Mouse (Mus musculus) megakaryocyte-erythroid progenitor cell, adult 5-6 weeks (primary cell): Measurements from ENCODE around the gene Klc1. TPM values are rescaled to one million over a fixed set of nuclear protein-coding genes. Genes with fewer than 3 reads are reported as not detected.
"Not testable (repeated sequence)": the region's sequence is repeated elsewhere in the genome, so short reads cannot be mapped to it uniquely, and the experiment has no call there.

Source experiments
- ATAC-seq: replicated peaks from 2 replicates; pipeline ENCODE4 v1.8.0; 2016; ENCODE audit warnings: mild to moderate bottlenecking, inconsistent platforms; ENCODE audit not compliant: severe bottlenecking, poor library complexity, low FRiP score, low TSS enrichment
- total RNA-seq, 2 experiments: library from RNA; stranded (forward) in 1 of 2; stranded (reverse) in 1 of 2; fragments of 200-1000, 215-1000 nt in 1 of 2; fragments of >200 nt in 1 of 2; fragmentation: Nextera tagmentation in 1 of 2; gene quantifications; 2 replicates each; pipeline ENCODE4 v1.2.3; 2014 to 2017

The Klc1 gene
- total RNA-seq (2014; fragmentation: Nextera tagmentation) (35.3 and 58.3 TPM in 2 replicates), total RNA-seq (2017) (28.3 and 36.1 TPM in 2 replicates)

DNA sequence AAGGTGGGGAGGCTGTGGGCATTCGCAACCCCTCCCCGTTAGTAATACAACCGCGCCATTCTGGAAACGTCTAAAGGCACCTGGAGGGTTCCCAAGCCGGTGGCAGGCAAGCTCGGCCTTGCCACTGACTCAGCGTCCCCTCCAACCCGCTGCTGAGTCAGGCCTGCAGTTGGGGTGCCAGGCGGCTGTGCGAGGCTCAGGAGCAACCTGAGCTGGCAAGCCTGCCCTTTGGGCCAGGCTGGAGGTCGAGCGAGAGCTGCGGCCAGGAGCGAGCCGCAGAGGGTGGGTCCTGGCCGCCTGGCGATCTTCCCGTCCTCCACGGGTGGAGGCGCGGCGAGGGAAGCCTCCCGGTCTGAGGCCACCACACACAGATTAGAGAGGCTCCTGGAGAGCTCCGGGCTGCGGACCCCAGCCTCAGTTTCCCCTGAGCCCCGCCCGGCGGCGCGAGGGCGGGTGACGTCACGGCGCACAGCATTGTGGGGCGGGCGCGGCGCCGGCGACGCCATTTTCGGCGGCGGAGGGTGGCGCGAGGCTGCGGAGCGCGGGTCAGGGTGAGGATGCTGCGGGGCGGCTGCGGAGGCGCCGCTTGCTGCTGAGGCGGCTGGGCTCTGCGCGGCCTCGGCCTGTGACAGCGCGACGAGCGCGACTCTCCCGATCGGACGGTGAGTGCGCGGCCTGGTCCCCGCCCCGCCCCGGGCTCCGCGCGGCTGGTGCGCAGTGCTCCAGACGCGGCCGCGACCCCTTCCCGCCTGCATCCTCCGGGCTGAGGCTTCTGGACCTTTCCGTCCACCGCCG lies at the start of gene Klc1:
Gene Klc1, plus strand, starts transcription at position 469 of the 795 bp plus-strand sequence.
- ATAC-seq, result peak; percentile 38

DNA sequence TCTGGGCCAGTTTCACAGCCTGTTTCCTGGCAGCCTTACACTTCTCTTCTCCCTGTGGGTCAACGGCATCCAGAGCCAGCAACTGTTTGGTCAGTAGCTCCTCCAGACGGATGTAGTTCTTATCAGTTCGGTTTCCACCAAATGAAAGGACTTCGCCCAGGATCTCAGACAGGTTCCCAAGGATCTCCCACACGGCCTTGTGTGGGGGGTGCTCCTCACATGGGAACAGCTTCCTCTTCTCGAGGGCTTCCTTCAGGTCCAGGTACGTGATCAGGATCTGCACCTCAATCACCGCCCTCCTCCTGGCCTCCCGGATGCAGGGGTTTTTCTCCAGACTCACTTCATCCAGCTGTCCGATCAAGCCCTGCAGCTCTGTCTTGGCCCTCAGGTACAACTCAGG lies 48.6 kb upstream of the Klc1 start:
- ATAC-seq, result no peak

DNA sequence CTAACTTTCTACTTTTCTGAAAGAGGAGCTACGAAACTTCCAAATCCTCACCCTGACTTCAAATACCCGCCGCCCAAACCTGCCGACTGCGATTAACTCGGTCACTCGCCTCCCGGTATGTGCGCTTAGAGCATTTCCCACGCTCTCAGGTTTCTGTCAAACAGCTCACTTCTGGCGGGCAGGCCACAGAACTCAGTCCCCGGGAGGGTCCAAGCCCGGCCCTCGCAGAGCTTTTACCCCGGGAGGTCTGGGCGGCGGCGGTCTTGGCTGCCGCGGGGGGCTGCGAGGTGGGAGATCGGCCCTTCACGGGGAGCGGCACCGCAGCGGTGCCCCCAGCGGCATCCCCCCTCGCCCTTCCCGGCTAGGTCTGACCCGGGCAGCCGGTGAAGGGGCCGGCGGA lies 46.2 kb upstream of the Klc1 start:
- ATAC-seq, result no peak

DNA sequence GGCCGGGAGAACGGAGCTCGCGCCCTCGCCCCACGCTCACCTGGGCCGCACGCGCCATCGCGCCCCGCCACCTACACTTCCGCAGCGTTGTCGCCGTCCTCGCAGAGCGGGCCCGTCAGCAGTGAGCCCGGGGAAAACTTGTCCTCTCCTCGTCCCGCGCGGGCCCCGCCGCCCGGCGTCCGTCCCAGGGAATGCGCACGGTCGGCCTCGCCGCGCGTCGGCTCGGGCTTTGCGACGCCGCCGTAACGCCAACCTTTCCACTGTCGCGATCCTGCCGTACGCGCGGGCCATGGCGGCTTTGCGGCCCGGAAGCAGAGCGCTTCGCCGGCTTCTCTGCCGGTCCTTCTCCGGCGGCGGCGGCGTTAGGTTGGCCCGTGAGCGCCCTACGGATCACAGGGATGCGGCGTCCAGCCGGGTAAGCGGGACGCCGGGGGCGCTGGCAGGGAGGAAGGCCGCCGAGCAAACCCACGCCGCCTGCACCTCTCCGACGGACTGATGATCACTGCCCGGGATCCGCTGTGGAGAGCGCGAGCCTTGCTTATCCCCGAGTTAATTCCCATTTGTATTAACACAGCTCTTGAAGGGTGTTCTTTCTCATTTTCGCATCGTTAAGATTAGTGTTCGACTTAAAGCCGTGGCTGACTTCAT lies 45.5 kb upstream of the Klc1 start, which contains the start of the genes Bag5 and Apopt1:
Gene Bag5, minus strand, starts transcription at position 254 of the 648 bp plus-strand sequence.
Gene Apopt1, plus strand, starts transcription at position 258 of the 648 bp plus-strand sequence.
- peak; percentile 86 for ATAC-seq

DNA sequence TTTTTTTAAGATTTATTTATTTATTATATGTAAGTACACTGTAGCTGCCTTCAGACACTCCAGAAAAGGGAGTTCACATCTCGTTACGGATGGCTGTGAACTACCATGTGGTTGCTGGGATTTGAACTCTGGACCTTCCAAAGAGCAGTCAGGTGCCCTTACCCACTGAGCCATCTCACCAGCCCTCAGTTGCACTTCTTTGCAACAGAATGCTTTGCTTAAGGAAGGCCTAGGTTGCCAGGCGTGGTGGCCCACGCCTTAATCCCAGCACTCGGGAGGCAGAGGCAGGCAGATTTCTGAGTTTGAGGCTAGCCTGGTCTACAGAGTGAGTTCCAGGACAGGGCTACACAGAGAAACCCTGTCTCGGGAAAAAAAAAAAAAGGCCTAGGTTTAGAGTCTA lies 44.8 kb upstream of the Klc1 start:
- ATAC-seq, result not testable (repeated sequence)

DNA sequence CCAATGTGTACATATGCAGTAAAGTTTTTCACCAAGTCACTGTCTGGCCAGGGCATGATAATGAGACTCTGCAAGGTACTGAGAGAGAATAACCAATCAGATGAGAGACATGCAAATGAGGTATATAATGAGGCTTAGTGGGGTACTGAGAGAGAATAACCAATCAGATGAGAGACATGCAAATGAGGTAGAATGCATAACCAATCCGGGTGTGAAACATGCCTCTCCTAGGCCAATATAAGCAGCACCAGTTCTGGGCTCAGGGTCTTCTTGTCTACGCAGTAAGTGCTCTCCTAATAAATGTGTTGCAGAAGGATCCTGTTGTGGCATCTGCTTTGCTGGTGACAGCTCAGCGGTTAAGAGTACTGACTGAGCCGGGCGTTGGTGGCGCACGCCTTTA lies 42.1 kb upstream of the Klc1 start:
- no peak for ATAC-seq

DNA sequence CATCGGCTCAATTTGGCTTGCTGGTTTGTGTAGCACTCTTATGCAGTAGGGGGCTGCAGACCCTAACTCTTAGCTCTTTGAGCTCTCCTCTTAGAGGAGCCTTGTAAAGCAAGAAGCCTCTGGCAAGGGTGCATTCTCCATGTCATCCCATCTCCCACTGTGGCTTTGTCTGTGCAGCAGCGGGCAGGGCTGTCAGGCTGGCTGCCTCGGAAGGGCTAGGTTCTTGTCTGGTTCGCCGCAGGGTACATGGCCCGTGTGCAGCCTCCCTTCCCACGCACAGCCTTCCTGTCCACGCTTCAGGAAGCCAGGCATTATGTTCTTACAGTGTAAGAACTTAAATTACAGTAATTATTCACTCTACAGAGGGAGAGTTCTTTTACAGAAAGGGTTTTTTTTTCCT lies 40.0 kb upstream of the Klc1 start:
- ATAC-seq, result no peak

DNA sequence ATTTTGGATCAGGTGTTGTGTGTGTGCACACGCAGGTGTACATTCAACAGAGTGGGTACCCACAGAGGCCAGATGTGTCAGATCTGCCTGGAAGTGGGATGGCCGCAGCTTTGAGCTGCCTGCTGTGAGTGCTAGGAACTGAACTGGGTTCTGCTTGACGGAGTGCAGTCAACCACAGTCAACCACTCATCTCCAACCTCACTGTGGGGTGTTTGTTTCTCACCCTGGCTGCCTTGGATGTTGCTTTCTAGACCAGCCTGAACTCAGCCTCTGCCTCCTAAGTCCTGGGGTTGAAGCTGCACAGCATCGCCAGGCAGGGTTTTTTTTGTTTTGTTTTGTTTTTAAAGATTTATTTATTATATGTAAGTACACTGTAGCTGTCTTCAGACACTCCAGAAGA lies 38.4 kb upstream of the Klc1 start:
- ATAC-seq, result no peak

DNA sequence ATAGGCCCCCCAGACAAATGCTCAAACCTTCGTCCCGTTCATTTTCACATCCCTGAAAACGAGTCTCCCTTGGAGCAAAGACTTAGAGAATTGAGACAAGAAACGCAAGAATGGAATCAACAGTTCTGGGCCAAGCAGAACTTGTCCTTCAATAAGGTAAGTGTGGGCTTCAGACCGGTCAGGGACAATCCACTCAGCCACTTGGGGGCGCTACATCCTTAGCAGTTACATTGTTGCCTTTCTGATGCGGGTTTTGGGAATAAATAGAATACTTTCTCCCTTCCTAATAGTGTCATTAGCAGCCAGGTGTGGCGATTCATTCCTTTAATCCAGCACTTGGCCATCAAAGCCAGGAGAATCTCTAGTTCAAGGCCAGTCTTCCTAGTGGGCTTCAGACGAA lies 36.0 kb upstream of the Klc1 start:
- 0 out of 2 replicates have a peak, but pooled peaks have one; percentile 39 for ATAC-seq

DNA sequence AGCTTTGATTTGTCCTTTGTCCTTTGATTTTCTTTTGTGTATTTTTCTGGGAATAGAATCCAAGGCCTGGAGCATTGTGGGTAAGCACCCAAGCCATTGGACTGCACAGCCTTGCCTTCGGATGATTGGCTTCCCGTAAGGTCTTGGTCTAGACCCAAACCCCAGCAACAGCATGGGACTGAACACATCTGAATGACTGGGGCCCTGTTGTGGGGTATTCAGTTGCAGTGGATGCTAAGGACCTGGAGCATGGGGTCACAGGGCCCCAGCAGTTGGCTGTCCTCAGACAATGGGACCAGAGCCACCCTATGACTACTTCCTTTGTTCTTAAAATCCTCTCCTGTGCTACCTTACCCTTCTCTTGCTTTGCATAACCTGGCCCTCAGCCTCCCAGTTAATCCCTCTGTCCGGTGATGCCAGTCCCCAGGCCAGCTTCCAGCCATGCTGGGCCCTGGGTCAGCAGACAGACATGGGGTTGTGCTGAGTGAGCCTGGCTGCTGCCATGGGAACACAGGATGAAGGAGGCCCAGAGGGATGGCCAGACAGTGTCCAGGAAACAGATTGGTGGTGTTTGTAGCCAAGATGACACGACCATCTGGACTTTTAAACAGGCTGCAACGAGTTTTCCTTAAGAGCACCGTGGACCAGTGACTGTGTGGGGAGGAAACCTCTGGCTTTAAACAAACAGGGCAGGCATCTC lies 33.9 kb upstream of the Klc1 start:
- no peak for ATAC-seq

DNA sequence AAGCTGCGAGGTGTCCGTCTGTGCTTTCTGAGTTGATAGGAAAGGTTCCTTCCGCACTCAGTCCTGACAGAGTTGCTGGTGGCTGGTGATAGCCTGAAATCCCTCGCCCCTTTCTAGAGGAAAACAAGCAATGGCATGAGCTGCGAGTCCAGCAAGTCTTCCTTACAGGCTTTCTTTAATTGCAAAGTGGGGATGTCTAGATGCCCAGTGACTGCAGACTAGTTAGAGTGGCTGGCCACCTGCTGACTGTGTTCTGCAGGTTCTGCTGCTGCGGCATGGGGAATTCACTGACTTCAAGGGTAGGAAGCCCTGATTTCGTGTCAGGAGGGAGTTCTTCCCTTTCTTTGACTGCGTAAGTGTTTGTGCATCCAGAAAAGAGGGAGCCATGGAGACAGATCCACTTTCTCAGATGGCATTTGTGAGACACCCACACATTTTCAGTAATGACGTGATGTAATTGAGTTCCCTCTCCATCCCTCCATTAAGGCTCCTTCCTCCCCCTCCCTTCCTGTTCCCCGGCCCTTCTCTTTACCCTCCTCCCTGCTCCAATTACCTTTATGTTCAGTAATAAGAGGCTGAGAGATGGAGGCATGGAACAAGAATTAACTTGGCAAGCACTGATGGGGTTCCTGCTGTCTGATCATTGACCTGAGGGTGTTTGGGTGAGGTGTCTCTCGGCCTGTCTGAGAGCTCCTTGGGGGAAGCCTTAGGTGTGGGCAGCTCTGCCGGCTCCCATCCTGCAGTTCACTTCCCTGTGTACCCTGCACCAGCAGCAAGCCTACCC lies 33.1 kb upstream of the Klc1 start:
- no peak for ATAC-seq

DNA sequence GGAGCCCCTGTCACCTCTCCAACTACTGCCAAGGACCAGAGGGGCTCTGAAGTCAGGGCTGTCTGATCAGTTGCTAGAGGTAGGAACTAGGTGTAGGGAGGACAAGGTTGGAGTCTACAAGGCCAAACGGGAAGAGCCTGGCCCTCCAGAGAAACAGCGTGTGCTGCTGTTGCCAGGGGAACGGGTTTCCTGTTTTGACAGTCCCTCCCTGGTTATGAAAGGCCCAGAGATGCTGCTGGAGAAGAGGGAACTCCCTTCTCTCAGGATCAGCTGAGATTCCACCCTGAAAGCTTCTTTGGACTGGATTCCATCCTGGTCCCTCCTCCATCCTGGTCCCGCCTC lies 32.6 kb upstream of the Klc1 start:
- no peak for ATAC-seq

DNA sequence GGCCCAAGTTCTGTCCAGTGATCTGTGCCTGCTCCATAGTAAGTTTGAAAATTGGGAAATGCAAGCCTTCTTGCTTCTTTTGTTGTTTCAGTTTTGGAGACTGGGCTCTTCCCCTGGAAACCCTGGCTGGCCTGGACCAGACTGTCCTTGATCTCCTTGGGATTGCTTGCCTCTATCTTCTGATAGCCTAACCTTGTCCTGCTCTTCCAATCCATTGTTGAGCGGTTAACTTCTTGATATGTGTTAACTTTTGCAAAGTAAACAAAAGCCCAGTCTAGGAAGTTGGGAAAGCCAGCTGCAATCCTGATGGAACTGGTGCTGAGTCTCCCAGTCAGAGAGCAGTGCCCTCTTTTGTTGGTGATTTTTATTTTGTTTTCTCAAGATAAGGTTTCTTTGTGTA lies 30.7 kb upstream of the Klc1 start:
- ATAC-seq, result no peak

DNA sequence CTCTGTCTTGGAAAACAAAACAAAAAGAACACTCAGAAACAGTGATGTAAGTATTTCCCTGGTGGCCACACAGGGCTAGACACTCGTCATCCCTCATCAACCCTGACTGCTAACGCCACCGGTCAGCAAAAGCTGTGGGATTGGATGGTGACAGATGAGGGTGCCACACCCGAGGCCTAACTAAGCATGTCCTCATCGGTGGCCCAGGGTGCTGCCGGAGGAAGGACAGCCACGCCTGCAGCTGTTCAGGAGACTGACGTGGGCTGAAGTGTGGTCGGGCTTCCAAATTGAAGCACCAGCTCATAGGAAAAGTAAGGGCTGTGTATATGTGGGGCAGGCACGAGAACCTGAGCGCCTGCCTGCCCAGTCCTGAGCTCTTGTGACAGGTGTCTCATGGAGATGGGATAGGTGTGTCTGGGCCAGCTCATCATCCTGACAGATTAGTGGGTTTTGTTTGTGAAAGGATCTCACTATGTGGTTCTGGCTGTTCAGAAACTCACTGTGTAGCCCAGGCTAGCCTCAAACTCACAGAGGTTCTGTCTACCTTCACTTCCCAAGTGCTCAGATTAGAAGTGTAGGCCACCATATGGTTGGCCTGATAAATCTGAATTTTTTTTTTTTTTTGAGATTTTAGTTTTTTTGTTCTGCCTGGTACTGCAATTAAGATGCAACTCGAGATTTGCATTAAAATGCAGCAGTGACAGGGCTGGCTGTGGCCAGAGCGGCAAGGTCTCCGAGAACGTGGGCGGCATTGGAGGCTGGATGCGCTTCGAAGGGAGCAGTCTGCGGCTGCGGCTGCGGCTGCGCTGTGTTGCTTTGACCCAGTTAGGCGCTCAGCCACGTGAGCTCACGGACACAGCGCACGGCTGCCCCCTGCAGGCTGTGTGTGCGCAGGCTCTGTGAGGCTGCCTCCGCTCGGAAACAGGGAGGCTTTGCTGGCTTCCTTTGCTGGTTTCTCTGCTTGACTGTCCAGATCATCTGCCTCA lies 26.5 kb upstream of the Klc1 start:
- ATAC-seq, result peak; percentile 96

DNA sequence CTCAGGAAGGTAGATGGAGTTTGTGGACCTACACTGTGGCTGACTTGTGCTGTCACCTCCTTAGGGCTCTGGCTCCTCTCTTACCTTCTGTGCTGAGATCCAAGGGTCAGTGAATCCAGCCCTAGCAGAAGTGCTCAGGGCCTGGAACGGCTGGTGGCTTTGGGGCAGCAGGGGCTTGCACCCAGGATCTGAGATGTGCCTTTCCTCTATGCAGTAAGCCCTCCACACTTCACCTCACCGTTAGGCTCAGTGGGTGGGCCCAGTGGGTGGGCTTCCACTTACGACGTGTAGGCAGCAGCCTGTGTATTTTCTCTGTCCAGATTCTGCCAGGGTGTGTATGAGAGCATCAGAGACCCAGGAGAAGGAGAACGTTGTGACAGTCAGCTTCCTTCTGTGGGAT lies 25.7 kb upstream of the Klc1 start:
- no peak; the same call in 1 of the 2 replicates for ATAC-seq

DNA sequence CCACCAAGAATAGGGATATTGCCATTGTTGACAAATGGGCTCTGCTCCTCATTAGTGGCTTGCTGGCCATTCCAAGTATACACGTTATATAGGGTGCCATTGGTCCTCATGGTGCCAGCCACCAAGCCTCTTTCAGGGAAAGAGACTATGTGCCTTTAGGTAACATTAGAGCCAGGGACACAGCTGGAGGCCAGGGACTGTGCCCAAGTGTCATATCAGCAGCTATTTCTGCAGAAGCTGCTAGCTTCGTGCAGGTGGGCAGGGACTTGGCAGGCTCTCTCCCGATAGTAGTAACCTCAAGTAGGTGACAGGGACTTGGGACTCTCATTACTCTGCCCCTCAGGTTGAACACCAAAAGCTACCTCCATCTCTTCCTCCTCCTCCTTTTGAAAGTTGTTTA lies 23.7 kb upstream of the Klc1 start:
- ATAC-seq, result no peak

DNA sequence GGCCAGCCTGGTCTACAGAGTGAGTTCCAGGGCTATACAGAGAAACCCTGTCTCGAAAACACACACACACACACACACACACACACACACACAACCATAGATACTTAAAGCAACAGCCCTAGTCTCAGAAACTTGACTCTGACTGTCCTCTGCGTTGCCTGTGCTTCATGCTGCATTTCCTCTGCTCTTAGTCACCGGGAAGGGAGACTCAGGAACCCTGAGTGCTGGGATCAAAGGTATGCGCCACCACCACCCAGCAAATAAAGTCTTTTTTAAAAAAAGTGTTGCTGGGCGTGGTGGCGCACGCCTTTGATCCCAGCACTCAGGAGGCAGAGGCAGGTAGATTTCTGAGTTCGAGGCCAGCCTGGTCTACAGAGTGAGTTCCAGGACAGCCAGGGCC lies 22.0 kb upstream of the Klc1 start:
- not testable (repeated sequence) for ATAC-seq

DNA sequence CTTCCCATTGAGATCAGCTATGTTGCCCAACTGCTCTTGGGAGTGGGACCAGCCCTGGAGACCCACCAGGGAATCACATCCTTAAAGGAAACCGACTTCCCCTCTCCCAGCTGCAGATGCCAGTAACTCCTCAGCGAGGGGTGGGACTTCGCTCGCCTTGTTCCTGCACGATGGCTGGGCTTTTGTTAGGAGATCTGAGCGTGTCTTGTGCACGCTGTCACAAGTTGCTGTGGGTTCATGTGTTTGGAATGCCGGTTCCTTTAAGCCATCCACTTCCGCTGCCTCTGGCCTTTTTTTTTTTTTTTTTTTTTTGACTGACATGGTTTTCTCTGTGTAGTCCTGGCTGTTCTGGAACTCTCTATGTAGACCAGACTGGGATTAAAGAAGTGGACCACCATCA lies 21.3 kb upstream of the Klc1 start:
- no peak for ATAC-seq

DNA sequence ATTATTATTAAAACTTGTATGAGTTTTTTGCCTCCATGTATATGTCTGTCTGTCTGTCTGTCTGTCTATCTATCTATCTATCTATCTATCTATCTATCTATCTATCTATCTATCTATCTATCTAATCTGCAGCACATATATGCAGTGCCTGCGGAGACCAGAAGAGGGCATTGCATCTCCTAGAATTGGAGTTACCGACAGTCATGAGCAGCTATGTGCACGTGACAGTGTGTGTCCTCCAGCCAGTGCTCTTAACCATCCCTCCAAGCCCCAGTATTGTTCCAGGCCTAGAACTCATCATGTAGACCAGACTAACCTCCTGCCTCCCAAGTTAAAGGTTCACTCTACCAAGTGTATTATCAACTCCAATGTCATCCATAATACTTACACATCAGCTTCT lies 19.9 kb upstream of the Klc1 start:
- ATAC-seq, result no peak
